Mouse (Mus musculus) left cerebral cortex, postnatal 4 days (tissue): ENCODE results near the gene Olfr1177-ps. TPM values are rescaled to one million over a fixed set of nuclear protein-coding genes. Genes with fewer than 3 reads are reported as not detected.

ENCODE experiments used
- DNase-seq: peaks from one replicate; pipeline ENCODE4 v3.0.0-alpha.2; 2022
- intact Hi-C: fragments of 180-260 bp; cut with DNase I; formaldehyde crosslinking; loops from one replicate; pipeline ENCODE4 v1.15.1; 2025
- total RNA-seq, 2 experiments: library from RNA; stranded (reverse); gene quantifications; 2 replicates each; pipeline ENCODE4 v1.2.3; 2021

The Olfr1177-ps gene
- total RNA-seq = not detected

DNA sequence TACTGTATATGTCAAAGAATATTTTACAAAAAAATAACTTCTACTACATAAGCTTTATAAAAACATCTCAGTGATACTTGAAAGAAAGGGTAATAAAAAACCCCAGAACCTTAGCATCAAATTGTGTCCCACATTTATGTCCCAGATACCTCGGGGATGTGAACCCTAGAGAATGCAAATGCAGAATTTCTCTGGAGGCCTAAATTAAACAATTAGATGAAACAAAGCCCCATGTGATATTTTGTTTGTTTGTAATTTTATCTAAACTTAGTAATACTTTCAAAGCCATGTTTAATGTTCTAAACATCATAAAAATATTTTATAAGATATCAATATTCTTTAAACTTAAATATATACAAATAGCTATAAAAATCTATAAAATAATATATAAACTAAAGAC, at the start of gene Olfr1177-ps:
Olfr1177-ps (minus strand) TSS at position 101 of the 400 bp plus-strand sequence.
- no peak for DNase-seq
- intact Hi-C loops = no loop called here

DNA sequence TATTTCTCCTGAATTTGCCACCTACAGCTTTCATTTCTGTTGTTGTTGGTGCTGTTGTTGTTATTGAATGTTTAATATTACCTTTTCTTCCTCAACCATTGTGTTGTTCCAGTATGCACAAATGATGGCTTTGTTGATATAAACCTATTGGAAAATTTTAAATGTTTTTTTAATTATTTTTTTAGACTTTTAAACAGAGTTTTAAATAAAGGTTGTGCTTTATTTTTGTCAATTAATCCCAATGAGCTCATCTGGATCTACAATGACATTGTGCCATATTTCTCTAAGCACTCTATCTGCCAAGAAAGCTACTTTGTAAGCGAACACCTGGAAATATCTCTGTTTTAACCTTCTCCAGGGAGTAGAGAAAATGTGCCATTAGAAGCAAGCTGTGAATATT, 40.5 kb upstream of the Olfr1177-ps start, which contains the start of gene Olfr1178:
Olfr1178 (plus strand) TSS at position 301 of the 400 bp plus-strand sequence.
- DNase-seq = no peak
- intact Hi-C loops = no loop called here

DNA sequence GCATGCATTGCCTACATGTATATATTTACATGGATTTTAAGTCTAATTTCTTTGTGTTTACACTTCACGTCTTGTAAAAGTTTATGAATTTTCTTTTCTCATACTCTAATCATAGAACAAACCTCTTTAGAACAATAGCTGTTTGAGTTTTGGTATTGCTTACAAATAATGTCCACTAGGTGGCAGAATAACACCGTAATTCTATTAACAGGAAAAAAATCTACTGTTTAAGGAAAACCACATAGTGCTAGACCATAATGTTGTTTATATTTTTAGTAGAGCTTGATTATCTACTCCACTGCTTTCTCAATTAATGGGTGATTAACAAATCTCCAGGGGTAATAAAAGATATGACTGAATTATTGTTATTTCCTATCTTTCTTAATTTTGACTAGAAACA, 10.0 kb upstream of the Olfr1177-ps start:
- intact Hi-C loops = loop anchor here (5.0 kb wide), 1 partner anchor 1186 kb away; no protein-coding TSS in a partner anchor
- no peak for DNase-seq

DNA sequence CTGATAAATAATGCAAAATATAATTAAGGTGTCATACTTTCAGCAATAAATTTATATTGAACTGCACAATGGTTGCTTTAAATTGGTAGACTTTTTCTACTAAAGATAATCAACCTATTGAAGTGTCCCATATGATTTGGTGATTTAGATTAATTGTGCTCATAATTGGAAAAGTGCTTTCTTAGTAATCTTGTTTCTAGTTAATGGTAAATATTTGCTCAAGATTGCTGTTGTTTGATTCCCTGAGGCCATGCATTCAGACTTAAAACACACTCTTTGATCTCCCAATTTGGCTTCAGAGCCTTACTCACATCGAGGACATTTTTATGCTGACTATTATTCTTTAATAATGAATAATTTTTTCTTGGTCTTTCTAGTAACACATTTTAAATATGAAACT, 9.9 kb downstream of the Olfr1177-ps start, which contains the start of gene Olfr1176:
Olfr1176 (plus strand) TSS at position 301 of the 400 bp plus-strand sequence.
- intact Hi-C loops = no loop called here
- no peak for DNase-seq

DNA sequence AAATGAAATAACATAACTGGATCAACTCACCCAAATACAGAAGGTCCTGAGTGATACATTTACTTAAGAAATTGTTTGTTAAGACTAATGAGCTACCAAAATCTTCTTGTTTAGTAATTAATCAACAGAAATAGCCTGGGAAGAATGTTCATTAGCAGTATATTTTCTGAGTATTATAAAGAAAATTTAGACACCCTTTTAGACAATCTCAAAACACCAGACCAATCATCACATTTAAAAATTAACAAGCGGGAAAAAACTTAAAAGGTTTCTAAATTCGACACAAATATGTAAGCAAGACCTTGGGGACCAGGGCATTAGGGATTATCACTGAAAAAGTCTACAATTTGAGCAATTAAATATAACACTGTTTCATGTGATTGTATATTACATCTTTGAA, 19.2 kb downstream of the Olfr1177-ps start, which contains the start of gene Olfr1175-ps:
Olfr1175-ps (minus strand) TSS at position 101 of the 400 bp plus-strand sequence.
- intact Hi-C loops = no loop called here
- no peak for DNase-seq

DNA sequence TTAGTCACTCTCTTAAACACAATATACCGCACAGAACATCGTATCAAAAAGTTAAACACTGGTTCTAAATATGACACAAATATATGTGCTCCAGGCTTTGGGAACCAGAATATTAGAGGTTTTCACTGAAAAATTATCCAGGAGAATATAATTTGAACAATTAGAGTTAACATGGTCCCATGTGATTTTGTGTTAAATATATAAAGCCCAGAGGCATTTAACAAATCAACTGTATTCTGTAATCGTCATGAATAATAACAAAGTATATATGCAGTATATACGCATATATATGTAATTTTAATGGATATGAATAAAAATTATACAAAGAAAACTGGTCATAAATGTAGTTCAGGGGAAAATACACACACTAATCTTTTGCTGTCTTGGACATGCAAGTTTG, 31.3 kb downstream of the Olfr1177-ps start, which contains the start of gene Olfr1174-ps:
Olfr1174-ps (minus strand) TSS at position 101 of the 400 bp plus-strand sequence.
- DNase-seq = no peak
- intact Hi-C loops = no loop called here

Other genes starting within 250 kb of the Olfr1177-ps start
- gene Olfr1166, start 218.2 kb downstream of the Olfr1177-ps start, total RNA-seq = not detected
- not detected for gene Olfr1167, start 191.3 kb downstream of the Olfr1177-ps start, total RNA-seq
- gene Olfr1168, start 164.6 kb downstream of the Olfr1177-ps start, total RNA-seq = not detected
- gene Olfr1170, start 118.2 kb downstream of the Olfr1177-ps start, total RNA-seq = not detected
- gene Olfr1173, start 66.6 kb downstream of the Olfr1177-ps start, total RNA-seq = under 1 TPM in 1 of 2 experiments, not detected in 1; 0.08 TPM
- gene Olfr1174-ps, start 31.4 kb downstream of the Olfr1177-ps start, total RNA-seq = not detected
- not detected for gene Olfr1175-ps, start 19.3 kb downstream of the Olfr1177-ps start, total RNA-seq
- gene Olfr1176, start 9.8 kb downstream of the Olfr1177-ps start, total RNA-seq = not detected
- gene Olfr1178, start 40.6 kb upstream of the Olfr1177-ps start, total RNA-seq = not detected
- gene Olfr1179, start 60.0 kb upstream of the Olfr1177-ps start, total RNA-seq = not detected
- not detected for gene Olfr1180, start 72.7 kb upstream of the Olfr1177-ps start, total RNA-seq
- gene Olfr1181, start 79.7 kb upstream of the Olfr1177-ps start, total RNA-seq = not detected
- gene Gm13757, start 102.6 kb upstream of the Olfr1177-ps start, total RNA-seq = not detected
- not detected for gene Olfr1183, start 108.4 kb upstream of the Olfr1177-ps start, total RNA-seq
- gene Olfr1184, start 137.1 kb upstream of the Olfr1177-ps start, total RNA-seq = not detected
- gene Olfr1185-ps1, start 146.8 kb upstream of the Olfr1177-ps start, total RNA-seq = not detected
- not detected for gene Olfr1186, start 172.1 kb upstream of the Olfr1177-ps start, total RNA-seq
- gene Olfr1188, start 210.4 kb upstream of the Olfr1177-ps start, total RNA-seq = not detected
- gene Olfr1189, start 240.0 kb upstream of the Olfr1177-ps start, total RNA-seq = not detected